Mouse (Mus musculus) thymus, adult 2 months (tissue): ENCODE measurements around the gene Snapc4.

Source experiments
- CTCF ChIP-seq: fragments of 200-500 bp; IDR thresholded peaks from 2 replicates; pipeline ENCODE4 v1.5.1; 2012; ENCODE audit warnings: mild to moderate bottlenecking, control low read depth, low read length, moderate library complexity, borderline replicate concordance; ENCODE audit not compliant: control insufficient read depth, poor library complexity, insufficient read depth; ENCODE audit errors: extremely low read depth
- POLR2A ChIP-seq: fragments of 200-500 bp; IDR thresholded peaks from 2 replicates; pipeline ENCODE4 v1.6.1; 2012; ENCODE audit warnings: mild to moderate bottlenecking, low read length, control low read depth, moderate library complexity; ENCODE audit not compliant: control insufficient read depth, poor library complexity, insufficient read depth; ENCODE audit errors: extremely low read depth

DNA sequence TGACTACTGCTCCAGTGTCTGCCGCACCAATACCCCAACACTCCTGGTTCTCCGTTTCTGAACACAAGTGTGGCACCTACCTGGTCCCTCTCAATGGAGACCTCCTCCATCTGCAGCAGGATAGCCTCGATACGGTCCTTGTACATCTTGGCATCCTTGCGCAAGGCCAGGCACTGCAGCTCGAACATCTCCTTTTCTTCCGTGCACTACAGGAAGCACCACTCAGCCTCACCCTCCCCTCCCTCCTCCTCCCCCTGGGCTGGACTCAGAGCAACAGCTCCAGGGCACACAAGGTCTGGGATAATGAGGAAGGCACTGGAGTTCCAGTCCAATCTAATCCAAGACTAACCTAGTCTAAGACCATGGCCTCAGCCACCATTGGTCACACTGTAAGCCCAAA lies 23.8 kb downstream of the Snapc4 start:
- no peak for TF ChIP-seq CTCF
- TF ChIP-seq POLR2A, result no peak
